Mouse (Mus musculus): ENCODE data around the gene Spr. TPM values are rescaled to one million over a fixed set of nuclear protein-coding genes. Genes with fewer than 3 reads are reported as not detected.
"Not testable (repeated sequence)": the region's sequence is repeated elsewhere in the genome, so short reads cannot be mapped to it uniquely, and the experiment has no call there.

Spr gene
- total RNA-seq, 2 experiments from 2014 or later = 54.5 to 55.2 TPM

DNA sequence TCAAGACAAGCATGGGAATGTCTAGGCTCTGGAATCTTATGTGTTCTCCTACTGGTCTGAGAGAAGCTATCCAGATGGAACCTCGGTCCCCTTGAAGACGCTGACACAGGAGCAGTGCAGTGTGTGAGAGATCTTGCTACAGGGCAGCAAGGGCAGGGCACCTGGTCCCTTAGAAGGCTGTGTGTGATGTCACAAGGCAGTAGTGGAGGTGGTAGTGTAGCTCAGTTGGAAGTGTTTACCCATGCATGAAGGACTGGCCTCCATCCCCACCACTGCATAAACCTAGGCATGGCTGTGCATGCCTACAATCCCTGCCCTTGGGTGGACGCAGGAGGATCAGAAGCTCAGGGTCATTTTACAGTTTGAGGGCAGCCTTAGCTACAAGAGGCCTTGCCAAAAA is 5.3 kb downstream of the Spr start:
- DNase-seq (ENCODE audit: low spot score in 2 of 2) = not testable (repeated sequence)

DNA sequence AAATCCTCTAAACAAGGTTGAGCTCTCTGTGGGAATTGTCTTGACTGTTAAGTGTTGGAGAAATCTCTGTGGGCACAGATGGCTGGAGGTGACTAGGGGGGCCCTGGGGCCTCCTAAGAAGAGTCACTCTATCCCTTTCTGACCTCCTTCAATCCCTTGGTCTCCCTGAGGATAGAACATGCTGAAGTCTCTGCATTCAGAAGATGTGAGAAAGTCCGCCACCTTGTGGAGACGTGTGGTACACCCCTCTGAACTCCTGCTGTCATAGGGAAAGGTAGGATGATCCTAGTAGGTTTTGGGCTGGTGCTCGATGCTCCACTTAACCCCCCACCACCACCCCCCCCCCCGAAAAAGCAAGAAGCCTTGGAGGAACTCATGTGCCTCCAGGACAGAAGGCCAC is 5.9 kb downstream of the Spr start:
- DNase-seq (ENCODE audit: low spot score in 2 of 2) = peak; percentile 39 to 86

DNA sequence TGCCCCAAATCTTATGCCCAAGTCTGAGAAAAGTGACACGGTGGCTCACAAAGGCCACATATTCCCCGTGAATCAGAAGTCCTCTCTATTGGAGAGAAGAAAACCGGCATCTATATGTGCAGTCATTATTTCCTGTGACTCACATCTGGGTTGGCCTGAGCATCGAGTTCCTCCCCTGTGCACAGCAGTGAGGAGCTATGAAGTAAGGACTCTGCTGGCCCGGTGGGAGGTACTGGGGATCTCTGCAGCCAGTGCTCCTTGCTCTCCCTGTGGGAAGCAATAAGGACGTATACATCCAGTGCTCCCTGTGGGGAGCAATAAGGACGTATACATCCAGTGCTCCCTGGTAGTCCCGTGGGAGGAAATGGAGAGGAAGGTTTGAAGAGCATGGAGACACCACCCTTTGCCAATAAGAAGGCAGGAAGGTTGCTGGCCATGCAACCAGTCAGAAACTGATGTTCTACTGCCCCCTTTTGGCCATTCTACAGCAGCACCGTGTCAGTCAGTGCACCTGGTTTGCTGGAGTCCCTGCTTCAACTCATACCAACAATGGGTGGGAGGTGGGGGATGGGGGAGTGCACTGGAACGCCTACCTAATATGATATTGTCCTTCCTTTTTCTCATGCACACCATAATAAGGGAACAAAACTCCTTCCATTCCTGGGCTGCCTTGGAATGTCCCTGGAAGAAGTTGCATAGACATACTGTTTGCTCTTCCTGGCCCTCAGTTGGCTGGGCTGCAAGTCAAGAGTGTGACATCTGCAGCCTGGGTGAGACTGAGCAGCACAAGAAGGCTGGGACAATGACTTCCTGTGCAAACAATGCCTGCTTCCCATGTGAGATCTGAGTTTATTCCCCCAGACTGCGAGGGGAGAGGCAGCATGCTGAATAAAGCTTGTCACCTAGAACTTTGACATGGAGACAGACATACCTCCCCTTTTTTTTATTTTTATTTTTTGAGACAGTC is 19.7 kb downstream of the Spr start:
- peak; percentile 51 to 79 for DNase-seq (ENCODE audit: low spot score in 2 of 2)

DNA sequence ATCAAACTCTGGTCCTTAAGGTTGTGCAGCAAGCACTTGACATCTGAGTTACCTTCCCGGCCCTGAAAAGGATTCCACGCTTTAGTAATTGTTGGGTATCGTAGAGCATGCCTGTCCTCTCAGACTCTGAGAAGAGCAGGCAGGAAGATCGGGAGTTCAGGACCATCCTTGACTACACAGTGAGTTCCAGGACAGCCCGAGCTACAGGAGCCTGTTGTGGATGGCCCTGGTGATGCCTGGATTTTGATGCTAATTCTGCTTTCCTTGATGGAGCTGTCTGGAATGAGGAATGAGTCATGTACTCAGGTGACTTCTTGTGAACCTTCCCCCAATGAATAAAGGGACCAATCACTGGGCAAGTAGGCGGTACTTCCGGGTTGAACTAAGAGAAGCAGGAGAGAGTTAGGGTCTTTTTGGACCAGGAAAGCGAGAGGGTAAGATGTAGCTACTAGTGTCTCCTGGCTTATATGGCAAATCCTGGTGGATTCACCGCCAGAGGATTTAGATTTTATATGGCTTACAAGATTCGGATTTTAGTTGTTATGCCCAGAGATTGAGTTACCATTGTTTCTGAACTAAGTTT is 32.4 kb downstream of the Spr start:
- no peak for DNase-seq (ENCODE audit: low spot score in 2 of 2)

DNA sequence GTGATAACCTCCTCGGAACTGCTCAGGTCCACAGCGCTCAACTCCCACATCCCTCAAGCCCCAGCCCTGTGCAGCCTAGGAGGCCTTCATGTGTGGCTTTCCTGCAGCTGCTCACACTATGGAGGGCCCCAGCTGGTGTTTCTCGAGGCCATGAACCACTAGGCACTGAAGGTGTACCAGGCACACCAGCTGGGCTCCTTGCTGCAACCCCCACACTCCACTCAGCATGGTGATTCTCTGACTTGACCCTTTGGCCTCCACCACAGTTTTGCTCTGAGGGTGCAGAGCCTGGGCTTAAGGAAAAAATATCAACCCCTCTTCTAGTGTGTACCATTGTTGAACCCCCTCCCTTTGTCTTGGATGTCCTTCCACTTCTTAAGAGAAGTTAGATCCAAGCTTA is 34.2 kb downstream of the Spr start:
- DNase-seq (ENCODE audit: low spot score in 2 of 2) = no peak

DNA sequence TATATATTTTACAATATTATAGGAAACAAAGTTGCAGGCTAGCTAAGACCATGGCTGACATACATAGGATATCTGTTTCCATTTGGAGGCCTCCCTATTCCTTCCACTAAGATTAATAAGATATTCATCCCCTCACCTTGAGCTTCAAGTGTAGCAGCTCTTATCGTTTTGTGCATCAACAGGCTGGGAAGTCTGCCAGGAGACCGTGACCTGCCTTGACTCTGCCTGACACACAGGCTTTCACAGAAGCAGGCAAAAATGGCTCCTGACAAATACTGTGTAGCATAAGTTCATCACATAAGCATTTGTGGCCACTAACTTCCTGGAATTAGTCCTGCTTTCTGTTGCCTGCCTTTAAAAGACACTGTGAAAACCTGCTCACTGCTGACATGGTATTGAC is 41.1 kb downstream of the Spr start:
- no peak for DNase-seq (ENCODE audit: low spot score in 2 of 2)

DNA sequence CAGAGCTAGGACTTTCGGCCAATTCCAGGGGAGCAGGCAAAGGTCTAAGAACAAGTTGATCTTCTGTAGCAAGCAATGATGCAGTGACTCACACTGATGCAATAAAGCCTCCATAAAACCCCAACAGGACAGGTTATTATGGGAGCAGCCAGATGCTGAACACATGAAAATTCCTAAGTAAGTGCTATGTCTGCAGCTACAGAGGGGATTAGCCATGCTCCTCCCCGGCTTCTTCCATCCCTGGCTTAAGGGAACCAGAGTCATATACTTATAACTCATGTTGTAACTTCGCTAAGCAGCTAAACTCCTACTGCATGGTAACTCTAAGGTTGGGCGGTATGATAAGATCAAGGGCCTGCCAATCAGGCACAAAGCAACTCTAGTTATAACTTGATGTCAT is 50.1 kb downstream of the Spr start:
- DNase-seq (ENCODE audit: low spot score in 2 of 2) = no peak

DNA sequence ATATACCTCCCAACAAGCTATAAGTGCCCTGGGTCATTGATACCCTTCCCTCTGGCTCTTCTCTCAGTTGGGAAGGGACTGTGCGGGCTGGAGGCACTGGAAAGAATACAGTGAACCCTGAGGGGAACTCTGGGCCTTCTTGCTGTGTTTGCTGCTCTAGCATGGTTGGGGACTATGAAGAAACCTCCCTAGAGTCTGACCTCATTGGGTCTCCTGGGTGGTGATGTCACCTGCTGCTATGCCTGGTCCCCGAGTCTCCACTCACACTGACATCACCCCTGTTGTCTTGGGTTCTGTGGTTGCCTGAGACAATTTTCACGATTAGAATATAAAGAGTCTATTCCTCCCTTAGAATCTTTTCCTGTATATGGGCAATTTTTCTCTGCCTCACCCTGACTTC is 50.9 kb downstream of the Spr start:
- DNase-seq (ENCODE audit: low spot score in 2 of 2) = no peak

Other genes with a start within 250 kb of the Spr start
- gene Exoc6b, start 68.3 kb downstream of the Spr start, total RNA-seq (2021) = 100 to 1,000 TPM; 127 to 135 TPM
- gene Emx1, start 49.7 kb upstream of the Spr start, total RNA-seq (2021) = 10 to 100 TPM; 17.0 to 19.3 TPM
- gene Sfxn5, start 195.7 kb upstream of the Spr start, total RNA-seq (2021) = 100 to 1,000 TPM; 177 TPM
- gene Rab11fip5, start 236.9 kb upstream of the Spr start, total RNA-seq (2021) = 10 to 100 TPM; 60.7 to 61.2 TPM

Measured in layer of hippocampus, adult 18-20 months (tissue).